Mouse (Mus musculus) embryo, embryonic 9.5 days (tissue): ENCODE results near the gene Hcst.

Source experiments
- DNase-seq: peaks from one replicate; pipeline ENCODE4 v3.0.0-alpha.2; 2017; ENCODE audit errors: extremely low spot score

The Hcst gene

DNA sequence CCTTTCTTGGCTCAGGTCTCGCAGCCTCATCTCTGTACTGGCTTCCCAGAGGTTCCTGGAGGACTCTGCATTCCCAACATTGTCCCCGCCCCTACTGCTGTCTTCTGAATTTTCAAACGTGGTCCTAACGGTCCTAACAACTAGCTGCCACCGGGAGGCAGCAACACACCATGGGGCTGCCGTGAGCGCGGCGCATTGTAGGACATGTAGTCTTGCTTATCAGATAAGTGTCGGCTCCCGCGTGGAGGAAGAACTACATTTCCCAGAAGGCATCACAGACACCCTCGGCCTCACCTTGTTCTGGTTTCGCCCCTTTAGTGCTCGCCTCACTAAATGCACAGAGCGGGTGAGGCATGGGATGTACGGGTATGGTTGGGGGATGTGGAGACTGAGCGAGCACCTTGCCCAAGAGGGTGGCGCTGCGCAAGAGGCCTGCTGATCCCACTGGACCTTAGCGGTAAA is 46.1 kb downstream of the Hcst start:
- DNase-seq = peak; percentile 89
